Mouse (Mus musculus) embryonic facial prominence, embryonic 13.5 days (tissue): ENCODE results near the gene Gm11077. TPM values are rescaled to one million over a fixed set of nuclear protein-coding genes. Genes with fewer than 3 reads are reported as not detected.

Source experiments
- ATAC-seq: fragments of 200-750 bp; cut with Nextera tagmentation; 2 replicates; pipeline ENCODE4 v1.8.0; 2017; ENCODE audit warnings: low read depth; ENCODE audit not compliant: insufficient number of reproducible peaks, insufficient read depth, low FRiP score, low TSS enrichment
- H3K27ac ChIP-seq: fragments of 300-500 bp; sonication (generic); 2 replicates; pipeline ENCODE4 v1.5.1; 2015; ENCODE audit warnings: moderate library complexity, mild to moderate bottlenecking, inconsistent platforms
- H3K27me3 ChIP-seq: fragments of 300-500 bp; sonication (generic); 2 replicates; pipeline ENCODE4 v1.6.1; 2015; ENCODE audit warnings: mild to moderate bottlenecking, inconsistent platforms
- H3K36me3 ChIP-seq: fragments of 300-500 bp; sonication (generic); 2 replicates; pipeline ENCODE4 v1.6.1; 2015; ENCODE audit warnings: mild to moderate bottlenecking, inconsistent platforms
- H3K4me1 ChIP-seq: fragments of 300-500 bp; sonication (generic); 2 replicates; pipeline ENCODE4 v1.6.1; 2015; ENCODE audit warnings: inconsistent platforms
- H3K4me2 ChIP-seq: fragments of 300-500 bp; sonication (generic); 2 replicates; pipeline ENCODE4 v1.6.1; 2015; ENCODE audit warnings: moderate library complexity, mild to moderate bottlenecking, inconsistent platforms
- H3K4me3 ChIP-seq: fragments of 300-500 bp; sonication (generic); 2 replicates; pipeline ENCODE4 v1.5.1; 2015; ENCODE audit warnings: mild to moderate bottlenecking, inconsistent platforms
- H3K9ac ChIP-seq: fragments of 300-500 bp; sonication (generic); 2 replicates; pipeline ENCODE4 v1.6.1; 2015; ENCODE audit warnings: mild to moderate bottlenecking, inconsistent platforms
- H3K9me3 ChIP-seq: fragments of 300-500 bp; sonication (generic); 2 replicates; pipeline ENCODE4 v1.6.1; 2016; ENCODE audit warnings: inconsistent platforms
- WGBS: fragments of 180-500 bp; shearing (Covaris S2); methylation state at CpG from one replicate; pipeline ENCODE4 v1.1.7; 2015; ENCODE audit warnings: mixed read lengths; 5-methylcytosine and 5-hydroxymethylcytosine counted together
- polyA plus RNA-seq: library from polyadenylated mRNA; unstranded; fragments of >200 nt; fragmentation: Nextera tagmentation; extraction: Ambion mirVana; gene quantifications from 2 replicates; pipeline ENCODE4 v1.2.1, GENCODE M21; 2015

Gene Gm11077
- polyA plus RNA-seq, 1 experiment from 2014 or later, result not detected

GRCm38 (mm10) chr6:140799435-140800040 lies 70.5 kb downstream of the Gm11077 start:
- Histone ChIP-seq H3K9me3 (no peaks in the 10 kb centered on the region), H3K27me3 (no peaks in the 10 kb centered on the region), H3K27ac (no peak overlapping the region), H3K4me1 (no peaks in the 10 kb centered on the region), H3K9ac (no peak overlapping the region), H3K4me2 (no peak overlapping the region), H3K36me3 (no peaks in the 10 kb centered on the region), H3K4me3 (no peak overlapping the region)
- WGBS, result 83% methylated on average over 16 of the region's 16 CpGs
- no peak for ATAC-seq

- 84% methylated on average over 4 of the region's 4 CpGs for WGBS
- Histone ChIP-seq H3K4me2 (no peak overlapping the region), H3K4me3 (no peak overlapping the region), H3K27ac (no peak overlapping the region), H3K9ac (no peak overlapping the region), H3K9me3 (no peaks in the 10 kb centered on the region), H3K36me3 (no peaks in the 10 kb centered on the region), H3K4me1 (no peaks in the 10 kb centered on the region), H3K27me3 (no peaks in the 10 kb centered on the region)
- no peak for ATAC-seq
Measured at GRCm38 (mm10) chr6:140800587-140800986, 71.5 kb downstream of the Gm11077 start.

Other genes with a start within 250 kb of the Gm11077 start
- gene Aebp2, start 106.6 kb upstream of the Gm11077 start, polyA plus RNA-seq, result 15.3 and 17.6 TPM in 2 replicates